Mouse (Mus musculus) neural tube, embryonic 11.5 days (tissue): ENCODE results near the gene Pdcd1lg2. TPM values are rescaled to one million over a fixed set of nuclear protein-coding genes. Genes with fewer than 3 reads are reported as not detected.

Experiments used
- ATAC-seq: fragments of 200-750 bp; cut with Nextera tagmentation; 2 replicates; pipeline ENCODE4 v1.8.0; 2017; ENCODE audit warnings: moderate number of reproducible peaks, mild to moderate bottlenecking, moderate TSS enrichment, moderate library complexity; ENCODE audit not compliant: insufficient read depth, low FRiP score, low TSS enrichment
- DNase-seq: peaks from one replicate; pipeline ENCODE4 v3.0.0-alpha.2; 2015; ENCODE audit warnings: low spot score
- H3K27ac ChIP-seq: fragments of 300-500 bp; sonication (generic); 2 replicates; pipeline ENCODE4 v1.5.1; 2014; ENCODE audit warnings: low read depth, mild to moderate bottlenecking, low read length
- H3K27me3 ChIP-seq: fragments of 300-500 bp; sonication (generic); 2 replicates; pipeline ENCODE4 v1.6.1; 2014; ENCODE audit warnings: mild to moderate bottlenecking, low read length, mixed read lengths; ENCODE audit not compliant: control insufficient read depth, insufficient read depth
- H3K36me3 ChIP-seq: fragments of 300-500 bp; sonication (generic); 2 replicates; pipeline ENCODE4 v1.6.1; 2014; ENCODE audit warnings: mild to moderate bottlenecking, low read length, moderate library complexity, mixed read lengths; ENCODE audit not compliant: control insufficient read depth, insufficient read depth
- H3K4me1 ChIP-seq: fragments of 300-500 bp; sonication (generic); 2 replicates; pipeline ENCODE4 v1.6.1; 2014; ENCODE audit warnings: low read length, mixed read lengths; ENCODE audit not compliant: control insufficient read depth, insufficient read depth
- H3K4me2 ChIP-seq: fragments of 300-500 bp; sonication (generic); 2 replicates; pipeline ENCODE4 v1.6.1; 2014; ENCODE audit warnings: low read depth, mild to moderate bottlenecking, moderate library complexity
- H3K4me3 ChIP-seq: fragments of 300-500 bp; sonication (generic); 2 replicates; pipeline ENCODE4 v1.5.1; 2014; ENCODE audit warnings: low read depth, low read length
- H3K9ac ChIP-seq: fragments of 300-500 bp; sonication (generic); 2 replicates; pipeline ENCODE4 v1.6.1; 2014; ENCODE audit warnings: mild to moderate bottlenecking, low read length
- H3K9me3 ChIP-seq: fragments of 300-500 bp; sonication (generic); 2 replicates; pipeline ENCODE4 v1.6.1; 2016; ENCODE audit warnings: low read length; ENCODE audit not compliant: control insufficient read depth
- WGBS: fragments of 180-500 bp; shearing (Covaris S2); extraction: QIAGEN DNeasy Blood & Tissue Kit; methylation state at CpG from one replicate; pipeline ENCODE4 v1.1.7; 2014; 5-methylcytosine and 5-hydroxymethylcytosine counted together
- polyA plus RNA-seq: library from polyadenylated mRNA; unstranded; fragments of >200 nt; fragmentation: Nextera tagmentation; extraction: Ambion mirVana; gene quantifications from 2 replicates; pipeline ENCODE4 v1.2.1, GENCODE M21; 2014

Gene Pdcd1lg2
- polyA plus RNA-seq, 1 experiment from 2014 or later = not detected

DNA sequence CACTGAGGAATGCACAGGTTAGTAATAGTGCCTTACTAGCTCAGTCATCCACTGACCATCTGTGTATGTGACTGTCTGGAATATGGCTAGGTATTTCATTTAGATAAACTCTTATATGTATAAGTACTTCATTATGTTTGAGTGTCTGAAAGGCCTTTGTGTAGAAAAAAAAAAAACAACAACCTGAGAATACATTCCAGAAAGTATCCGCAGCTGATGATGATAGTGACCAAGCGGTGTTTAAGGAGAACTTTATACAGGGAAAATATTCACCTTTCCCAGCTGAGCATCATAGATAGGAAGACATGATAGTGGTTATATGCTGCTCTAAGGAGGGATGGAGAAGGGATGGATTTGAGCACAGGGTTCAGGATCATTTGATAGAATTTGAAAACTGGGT lies 42.7 kb upstream of the Pdcd1lg2 start:
- Histone ChIP-seq H3K4me3 (no peak overlapping the region), H3K27ac (no peak overlapping the region), H3K4me2 (no peak overlapping the region), H3K9me3 (no peaks in the 10 kb centered on the region), H3K4me1 (no peaks in the 10 kb centered on the region), H3K9ac (no peak overlapping the region), H3K36me3 (no peaks in the 10 kb centered on the region), H3K27me3 (no peaks in the 10 kb centered on the region)
- 94% methylated on average over 2 of the region's 2 CpGs for WGBS
- ATAC-seq = no peak
- DNase-seq = no peak

DNA sequence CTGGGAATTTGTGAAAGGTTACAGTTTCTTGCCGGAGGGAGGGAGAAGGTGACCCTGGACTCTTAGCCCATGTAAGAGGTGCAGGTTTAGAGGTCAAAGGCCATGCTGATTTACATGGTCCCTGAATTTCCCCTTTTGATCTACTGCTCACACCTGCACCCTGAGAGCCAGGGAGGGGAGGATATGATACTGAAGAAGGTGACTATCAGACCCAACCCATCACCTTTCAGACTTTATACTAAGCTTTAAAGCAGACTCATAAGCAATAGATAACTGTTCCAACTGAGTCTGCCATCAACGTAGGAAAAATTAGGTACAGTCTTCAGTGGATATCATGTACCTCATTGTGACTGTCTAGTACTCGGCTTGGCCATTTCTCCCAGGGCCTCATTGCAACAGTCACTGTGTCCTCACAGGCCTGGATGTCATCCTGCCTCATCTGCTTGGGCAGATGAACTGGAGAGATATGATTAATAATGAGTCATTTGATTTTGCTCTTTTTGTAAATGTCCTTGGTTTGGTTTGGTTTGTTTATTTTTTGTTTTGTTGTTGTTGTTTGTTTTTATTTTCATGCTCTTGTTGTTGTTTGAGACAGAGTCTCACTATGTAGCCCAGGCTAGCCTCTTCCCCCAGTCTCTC lies 41.9 kb upstream of the Pdcd1lg2 start:
- ATAC-seq (no peak), DNase-seq (no peak)
- Histone ChIP-seq H3K4me2 (no peak overlapping the region), H3K9ac (no peak overlapping the region), H3K9me3 (no peaks in the 10 kb centered on the region), H3K27ac (no peak overlapping the region), H3K27me3 (no peaks in the 10 kb centered on the region), H3K36me3 (no peaks in the 10 kb centered on the region), H3K4me3 (no peak overlapping the region), H3K4me1 (no peaks in the 10 kb centered on the region)
- WGBS = 85% methylated on average over 3 of the region's 3 CpGs

DNA sequence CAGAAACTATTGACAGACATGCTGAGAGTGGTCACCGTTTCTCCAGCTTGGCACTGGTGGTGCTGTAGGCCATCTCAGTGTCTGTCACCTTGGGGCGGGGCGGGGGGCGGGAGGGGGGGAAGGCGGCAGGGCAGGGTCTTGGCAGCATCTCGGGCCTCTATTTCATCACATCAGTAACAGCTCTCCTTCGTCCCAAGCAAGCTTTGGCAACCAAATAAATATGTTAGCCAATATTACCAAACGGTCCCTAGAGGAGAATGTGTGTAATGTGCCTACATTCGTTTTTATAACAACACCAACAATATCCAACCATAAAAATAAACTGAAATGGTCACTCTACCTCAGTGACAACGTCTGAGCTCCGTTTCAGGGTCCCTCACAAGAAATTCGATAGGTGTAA lies 40.6 kb upstream of the Pdcd1lg2 start:
- 85% methylated on average over 12 of the region's 12 CpGs for WGBS
- H3K4me2 ChIP-seq = no peak overlapping the region
- no peak overlapping the region for H3K4me3 ChIP-seq
- ATAC-seq (no peak), DNase-seq (no peak)
- no peaks in the 10 kb centered on the region for H3K27me3 ChIP-seq
- H3K4me1 ChIP-seq = no peaks in the 10 kb centered on the region
- H3K27ac ChIP-seq = no peak overlapping the region
- H3K9me3 ChIP-seq = no peaks in the 10 kb centered on the region
- no peaks in the 10 kb centered on the region for H3K36me3 ChIP-seq
- H3K9ac ChIP-seq = no peak overlapping the region

DNA sequence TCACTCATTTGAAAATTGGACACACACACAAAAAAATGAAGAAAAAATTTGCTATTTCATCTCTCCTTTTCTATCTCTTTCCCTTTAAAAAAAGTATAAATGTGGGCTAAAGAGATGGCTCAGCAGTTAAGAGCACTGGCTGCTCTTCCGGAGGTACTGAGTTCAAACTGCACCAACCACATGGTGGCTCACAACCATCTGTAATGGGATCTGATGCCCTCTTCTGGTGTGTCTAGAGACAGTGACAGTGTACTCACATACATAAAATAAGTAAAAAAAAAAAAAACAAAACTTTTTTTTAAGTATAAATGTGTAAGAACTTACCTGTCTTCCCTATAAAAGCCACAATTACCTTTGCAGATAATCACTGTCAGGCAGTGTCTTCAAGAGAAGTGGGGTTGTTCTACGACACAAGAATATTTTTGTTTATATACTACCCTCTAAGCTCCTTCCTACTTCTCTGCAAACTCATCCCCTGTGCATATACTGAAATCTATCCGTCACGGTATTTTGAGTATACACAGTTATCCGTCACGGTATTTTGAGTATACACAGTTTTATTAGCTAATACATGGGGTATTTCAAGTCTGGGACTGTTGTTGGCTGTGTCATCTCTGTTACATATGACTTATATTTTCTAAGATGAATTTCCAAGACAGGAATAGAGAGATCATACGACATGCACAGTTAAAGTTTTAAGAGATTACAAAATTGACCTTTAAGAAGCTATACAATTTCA lies 40.0 kb upstream of the Pdcd1lg2 start:
- no peak for DNase-seq
- 92% methylated on average over 7 of the region's 7 CpGs for WGBS
- Histone ChIP-seq H3K9me3 (no peaks in the 10 kb centered on the region), H3K4me1 (no peaks in the 10 kb centered on the region), H3K9ac (no peak overlapping the region), H3K4me3 (no peak overlapping the region), H3K4me2 (no peak overlapping the region), H3K36me3 (no peaks in the 10 kb centered on the region), H3K27me3 (no peaks in the 10 kb centered on the region), H3K27ac (no peak overlapping the region)
- ATAC-seq = no peak

DNA sequence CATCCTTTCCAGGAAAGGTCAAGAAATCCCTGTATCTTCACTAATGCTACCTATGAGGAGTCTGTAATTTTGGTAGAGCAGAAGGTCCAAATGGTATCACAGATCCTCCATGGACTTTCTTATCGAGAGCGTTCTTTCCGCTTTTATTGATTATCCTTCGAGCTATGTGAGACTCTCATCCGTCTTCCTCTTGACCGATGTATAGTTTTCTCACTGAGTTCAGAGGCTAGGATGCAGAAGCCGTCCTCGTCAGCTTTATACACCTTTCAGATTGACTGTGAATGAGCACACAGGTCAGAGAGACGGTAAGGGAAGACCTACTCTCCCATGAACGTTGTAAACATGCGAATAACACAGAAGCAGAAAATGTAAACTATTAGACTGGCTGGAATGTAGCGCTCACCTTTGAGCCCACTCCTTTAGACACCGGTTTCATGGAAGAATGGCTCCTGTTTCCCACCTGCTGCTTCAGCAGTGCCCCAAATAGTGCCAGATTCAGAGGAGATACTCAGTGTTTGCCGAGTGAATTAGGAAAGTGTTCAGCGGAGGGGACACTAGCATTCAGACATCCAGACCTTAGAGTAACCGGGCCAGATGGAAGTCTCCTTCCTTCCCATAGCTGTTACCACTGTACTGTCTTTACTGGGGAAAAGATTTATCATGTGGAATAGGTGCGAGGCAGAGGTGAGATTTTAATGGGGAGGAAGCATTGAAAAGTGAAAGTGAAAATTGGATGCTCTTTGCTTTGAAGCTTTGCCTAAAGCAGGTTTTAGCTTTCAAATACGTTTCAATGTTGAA lies 39.2 kb upstream of the Pdcd1lg2 start:
- no peak overlapping the region for H3K9ac ChIP-seq
- no peak overlapping the region for H3K4me3 ChIP-seq
- DNase-seq = no peak
- 84% methylated on average over 18 of the region's 18 CpGs for WGBS
- no peak overlapping the region for H3K27ac ChIP-seq
- H3K9me3 ChIP-seq = no peaks in the 10 kb centered on the region
- H3K36me3 ChIP-seq = no peaks in the 10 kb centered on the region
- H3K4me2 ChIP-seq = no peak overlapping the region
- no peak for ATAC-seq
- H3K4me1 ChIP-seq = no peaks in the 10 kb centered on the region
- H3K27me3 ChIP-seq = no peaks in the 10 kb centered on the region

DNA sequence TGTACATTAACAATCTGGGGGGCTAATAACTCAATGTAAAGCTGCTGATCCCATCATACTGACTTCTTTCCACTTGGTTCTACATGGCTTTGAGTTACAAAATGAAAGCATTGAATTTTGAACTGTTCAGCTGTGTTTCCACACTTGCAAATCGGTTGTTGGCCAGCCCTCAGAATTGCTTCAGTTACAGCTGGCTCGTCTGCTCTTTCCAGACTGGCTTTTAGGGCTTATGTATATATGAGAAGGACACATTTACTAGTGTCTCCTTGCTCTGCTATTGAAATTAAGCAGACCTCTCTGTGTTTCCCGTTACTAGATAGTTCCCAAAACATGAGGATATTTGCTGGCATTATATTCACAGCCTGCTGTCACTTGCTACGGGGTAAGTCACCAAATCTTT lies 38.6 kb upstream of the Pdcd1lg2 start:
- H3K4me3 ChIP-seq = no peak overlapping the region
- no peak overlapping the region for H3K27ac ChIP-seq
- no peak overlapping the region for H3K4me2 ChIP-seq
- no peaks in the 10 kb centered on the region for H3K27me3 ChIP-seq
- no peaks in the 10 kb centered on the region for H3K4me1 ChIP-seq
- DNase-seq (no peak), ATAC-seq (no peak)
- H3K9me3 ChIP-seq = no peaks in the 10 kb centered on the region
- 80% methylated on average over 4 of the region's 4 CpGs for WGBS
- no peaks in the 10 kb centered on the region for H3K36me3 ChIP-seq
- H3K9ac ChIP-seq = no peak overlapping the region

DNA sequence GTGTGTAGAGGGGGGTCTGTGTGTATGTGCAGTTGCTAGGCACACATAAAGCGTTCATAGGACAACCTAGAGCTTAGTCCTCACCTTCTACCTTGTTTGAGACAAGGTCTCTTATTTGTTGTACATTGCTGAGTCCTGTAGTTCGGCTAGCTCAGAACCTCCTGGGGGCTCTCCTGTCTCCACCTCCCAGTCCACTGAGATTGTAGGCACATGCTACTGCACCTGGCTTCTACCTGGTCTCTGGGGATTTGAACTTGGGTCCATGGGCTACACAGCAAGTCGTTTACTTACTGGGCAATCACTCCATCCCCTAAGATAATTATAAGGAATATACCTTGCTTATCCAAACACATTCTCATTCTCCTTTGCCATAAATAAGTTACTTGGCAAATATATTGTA lies 38.1 kb upstream of the Pdcd1lg2 start:
- Histone ChIP-seq H3K36me3 (no peaks in the 10 kb centered on the region), H3K9me3 (no peaks in the 10 kb centered on the region), H3K27ac (no peak overlapping the region), H3K9ac (no peak overlapping the region), H3K27me3 (no peaks in the 10 kb centered on the region), H3K4me2 (no peak overlapping the region), H3K4me1 (no peaks in the 10 kb centered on the region), H3K4me3 (no peak overlapping the region)
- ATAC-seq (no peak), DNase-seq (no peak)
- WGBS = 90% methylated on average over 3 of the region's 3 CpGs

DNA sequence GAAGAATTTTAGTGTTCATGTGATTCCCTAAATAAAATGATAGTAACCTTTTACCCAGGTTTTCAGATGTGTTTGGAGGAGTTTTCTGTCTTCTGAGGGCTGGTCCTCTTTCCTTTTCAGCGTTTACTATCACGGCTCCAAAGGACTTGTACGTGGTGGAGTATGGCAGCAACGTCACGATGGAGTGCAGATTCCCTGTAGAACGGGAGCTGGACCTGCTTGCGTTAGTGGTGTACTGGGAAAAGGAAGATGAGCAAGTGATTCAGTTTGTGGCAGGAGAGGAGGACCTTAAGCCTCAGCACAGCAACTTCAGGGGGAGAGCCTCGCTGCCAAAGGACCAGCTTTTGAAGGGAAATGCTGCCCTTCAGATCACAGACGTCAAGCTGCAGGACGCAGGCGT lies 37.3 kb upstream of the Pdcd1lg2 start:
- no peak for ATAC-seq
- 40% methylated on average over 11 of the region's 11 CpGs for WGBS
- Histone ChIP-seq H3K4me2 (peak overlapping the region; percentile 2), H3K4me1 (no peaks in the 10 kb centered on the region), H3K4me3 (no peak overlapping the region), H3K27ac (no peak overlapping the region), H3K9ac (no peak overlapping the region), H3K36me3 (no peaks in the 10 kb centered on the region), H3K9me3 (no peaks in the 10 kb centered on the region), H3K27me3 (no peaks in the 10 kb centered on the region)
- no peak for DNase-seq
